Mouse (Mus musculus): Measurements from ENCODE around the gene Gm45799. TPM values are rescaled to one million over a fixed set of nuclear protein-coding genes. Genes with fewer than 3 reads are reported as not detected.

The Gm45799 gene
- polyA plus RNA-seq, 1 experiment from 2014 or later: 35.8 TPM

GRCm38 (mm10) chr7:105638776-105639175 lies 1.6 kb upstream of the Gm45799 start:
- DNase-seq (ENCODE audit: low spot score): no peak

DNA sequence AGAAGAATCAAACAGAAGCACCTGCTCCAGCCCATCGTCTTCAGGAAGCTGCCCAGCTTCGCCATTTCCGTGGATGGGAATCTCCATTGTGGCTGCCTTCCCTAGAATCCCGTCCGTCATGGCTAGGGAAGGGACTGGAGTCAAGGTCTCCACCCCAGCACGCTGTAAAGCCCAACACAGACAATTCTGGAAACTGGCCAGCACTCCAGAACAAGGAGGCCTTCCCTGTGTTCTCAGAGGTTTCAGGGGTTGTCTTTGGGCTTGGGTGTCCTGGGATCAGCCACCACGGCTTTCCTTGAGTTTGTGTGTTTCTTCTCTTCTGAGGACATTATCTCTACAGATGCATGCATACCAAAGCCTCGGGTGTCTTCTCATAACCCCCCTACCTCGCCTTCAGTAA lies 1.0 kb upstream of the Gm45799 start:
- DNase-seq (ENCODE audit: low spot score) (no peak), ATAC-seq (replicated peaks; ENCODE audit: low FRiP score, low read depth) (no peak)
- H3K9me3 ChIP-seq (replicated peaks; ENCODE audit: low read length): no peaks in the 10 kb centered on the region
- H3K4me2 ChIP-seq (ENCODE audit: low read length): peak overlapping the region; percentile 79
- WGBS: 60% methylated on average over 9 of the region's 9 CpGs
- TF ChIP-seq CTCF (IDR thresholded peaks at IDR 0.05; ENCODE audit: low read depth): no peak
- H3K27ac ChIP-seq: no peak overlapping the region
- H3K9ac ChIP-seq (ENCODE audit: low read depth, low read length): peak overlapping the region; percentile 77; the same call in 1 of the 2 replicates
- peak overlapping the region; percentile 57 for H3K4me3 ChIP-seq (replicated peaks; ENCODE audit: low read depth, low read length)
- H3K36me3 ChIP-seq (ENCODE audit: insufficient read depth, low read length): peaks cover 24% of the 10 kb centered on the region; the same call in 1 of the 2 replicates
- no peaks in the 10 kb centered on the region for H3K27me3 ChIP-seq (ENCODE audit: insufficient read depth, low read length)
- H3K4me1 ChIP-seq (replicated peaks; ENCODE audit: insufficient read depth, low read length): peaks cover 15% of the 10 kb centered on the region

More at GRCm38 (mm10) chr7:105638776-105639175, 1.6 kb upstream of the Gm45799 start:
- H3K9ac ChIP-seq (ENCODE audit: low read depth, low read length): no peak overlapping the region
- H3K4me3 ChIP-seq (replicated peaks; ENCODE audit: low read depth, low read length): no peak overlapping the region
- H3K27ac ChIP-seq: no peak overlapping the region
- H3K36me3 ChIP-seq (ENCODE audit: insufficient read depth, low read length): peaks cover 24% of the 10 kb centered on the region; the same call in 1 of the 2 replicates
- H3K9me3 ChIP-seq (replicated peaks; ENCODE audit: low read length): no peaks in the 10 kb centered on the region
- 91% methylated on average over 6 of the region's 6 CpGs for whole genome bisulfite sequencing
- H3K27me3 ChIP-seq (ENCODE audit: insufficient read depth, low read length): no peaks in the 10 kb centered on the region
- no peak for TF ChIP-seq CTCF (IDR thresholded peaks at IDR 0.05; ENCODE audit: low read depth)
- no peak overlapping the region for H3K4me2 ChIP-seq (ENCODE audit: low read length)
- ATAC-seq (replicated peaks; ENCODE audit: low FRiP score, low read depth): no peak
- peaks cover 15% of the 10 kb centered on the region for H3K4me1 ChIP-seq (replicated peaks; ENCODE audit: insufficient read depth, low read length)

GRCm38 (mm10) chr7:105639756-105640155 lies 596 bp upstream of the Gm45799 start, which contains the start of gene Timm10b:
Gene Timm10b, plus strand, starts transcription at chr7:105640056.
- WGBS: 4% methylated on average over 2 of the region's 2 CpGs
- peak within 1 kb of the TSS; percentile 79 for H3K4me2 ChIP-seq (ENCODE audit: low read length)
- H3K27ac ChIP-seq: peak within 1 kb of the TSS; percentile 83
- H3K36me3 ChIP-seq (ENCODE audit: insufficient read depth, low read length): peaks cover 24% of the 10 kb centered on the region; the same call in 1 of the 2 replicates
- no peak for DNase-seq (ENCODE audit: low spot score)
- peaks cover 15% of the 10 kb centered on the region for H3K4me1 ChIP-seq (replicated peaks; ENCODE audit: insufficient read depth, low read length)
- peak within 1 kb of the TSS; percentile 57 for H3K4me3 ChIP-seq (replicated peaks; ENCODE audit: low read depth, low read length)
- H3K27me3 ChIP-seq (ENCODE audit: insufficient read depth, low read length): no peaks in the 10 kb centered on the region
- peak within 1 kb of the TSS; percentile 77 for H3K9ac ChIP-seq (ENCODE audit: low read depth, low read length)
- no peaks in the 10 kb centered on the region for H3K9me3 ChIP-seq (replicated peaks; ENCODE audit: low read length)
- TF ChIP-seq CTCF (IDR thresholded peaks at IDR 0.05; ENCODE audit: low read depth): no peak
- no peak for ATAC-seq (replicated peaks; ENCODE audit: low FRiP score, low read depth)

DNA sequence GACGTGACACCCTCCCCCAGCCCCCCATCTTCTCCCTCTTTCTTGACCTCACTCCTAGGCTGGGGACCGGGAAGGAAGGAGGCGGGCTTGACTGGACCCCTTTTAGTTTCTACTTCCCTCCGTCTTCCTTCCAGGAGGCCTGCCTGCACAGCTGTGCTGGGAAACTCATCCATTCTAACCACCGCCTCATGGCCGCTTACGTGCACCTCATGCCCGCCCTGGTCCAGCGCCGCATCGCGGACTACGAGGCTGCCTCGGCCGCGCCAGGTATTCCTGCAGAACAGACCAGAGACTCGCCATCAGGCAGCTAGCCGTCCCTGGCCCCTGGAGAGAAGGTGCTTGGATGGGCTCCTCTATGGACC lies 523 bp downstream of the Gm45799 start:
- TF ChIP-seq CTCF (IDR thresholded peaks at IDR 0.05; ENCODE audit: low read depth): no peak
- Histone ChIP-seq H3K4me3 (replicated peaks; ENCODE audit: low read depth, low read length) (peak overlapping the region; percentile 57), H3K4me1 (replicated peaks; ENCODE audit: insufficient read depth, low read length) (peaks cover 15% of the 10 kb centered on the region), H3K27ac (peak overlapping the region; percentile 83), H3K27me3 (ENCODE audit: insufficient read depth, low read length) (no peaks in the 10 kb centered on the region), H3K9ac (ENCODE audit: low read depth, low read length) (peak overlapping the region; percentile 66), H3K4me2 (ENCODE audit: low read length) (peak overlapping the region; percentile 79), H3K9me3 (replicated peaks; ENCODE audit: low read length) (no peaks in the 10 kb centered on the region), H3K36me3 (ENCODE audit: insufficient read depth, low read length) (peaks cover 28% of the 10 kb centered on the region; the same call in 1 of the 2 replicates)
- ATAC-seq (replicated peaks; ENCODE audit: low FRiP score, low read depth): no peak; the same call in 1 of the 2 replicates
- no peak for DNase-seq (ENCODE audit: low spot score)
- WGBS: under 1% methylated on average over 18 of the region's 18 CpGs

GRCm38 (mm10) chr7:105641936-105642335 lies 1.6 kb downstream of the Gm45799 start:
- Histone ChIP-seq H3K36me3 (ENCODE audit: insufficient read depth, low read length) (peaks cover 18% of the 10 kb centered on the region; the same call in 1 of the 2 replicates), H3K4me2 (ENCODE audit: low read length) (peak overlapping the region; percentile 79), H3K9ac (ENCODE audit: low read depth, low read length) (0 out of 2 replicates have a peak overlapping the region, but pooled peaks have one; percentile 66), H3K9me3 (replicated peaks; ENCODE audit: low read length) (no peaks in the 10 kb centered on the region), H3K27me3 (ENCODE audit: insufficient read depth, low read length) (no peaks in the 10 kb centered on the region), H3K4me1 (replicated peaks; ENCODE audit: insufficient read depth, low read length) (peaks cover 15% of the 10 kb centered on the region), H3K4me3 (replicated peaks; ENCODE audit: low read depth, low read length) (no peak overlapping the region), H3K27ac (peak overlapping the region; percentile 83)
- DNase-seq (ENCODE audit: low spot score) (no peak), ATAC-seq (replicated peaks; ENCODE audit: low FRiP score, low read depth) (no peak)
- no peak for TF ChIP-seq CTCF (IDR thresholded peaks at IDR 0.05; ENCODE audit: low read depth)
- 47% methylated on average over 3 of the region's 3 CpGs for WGBS

DNA sequence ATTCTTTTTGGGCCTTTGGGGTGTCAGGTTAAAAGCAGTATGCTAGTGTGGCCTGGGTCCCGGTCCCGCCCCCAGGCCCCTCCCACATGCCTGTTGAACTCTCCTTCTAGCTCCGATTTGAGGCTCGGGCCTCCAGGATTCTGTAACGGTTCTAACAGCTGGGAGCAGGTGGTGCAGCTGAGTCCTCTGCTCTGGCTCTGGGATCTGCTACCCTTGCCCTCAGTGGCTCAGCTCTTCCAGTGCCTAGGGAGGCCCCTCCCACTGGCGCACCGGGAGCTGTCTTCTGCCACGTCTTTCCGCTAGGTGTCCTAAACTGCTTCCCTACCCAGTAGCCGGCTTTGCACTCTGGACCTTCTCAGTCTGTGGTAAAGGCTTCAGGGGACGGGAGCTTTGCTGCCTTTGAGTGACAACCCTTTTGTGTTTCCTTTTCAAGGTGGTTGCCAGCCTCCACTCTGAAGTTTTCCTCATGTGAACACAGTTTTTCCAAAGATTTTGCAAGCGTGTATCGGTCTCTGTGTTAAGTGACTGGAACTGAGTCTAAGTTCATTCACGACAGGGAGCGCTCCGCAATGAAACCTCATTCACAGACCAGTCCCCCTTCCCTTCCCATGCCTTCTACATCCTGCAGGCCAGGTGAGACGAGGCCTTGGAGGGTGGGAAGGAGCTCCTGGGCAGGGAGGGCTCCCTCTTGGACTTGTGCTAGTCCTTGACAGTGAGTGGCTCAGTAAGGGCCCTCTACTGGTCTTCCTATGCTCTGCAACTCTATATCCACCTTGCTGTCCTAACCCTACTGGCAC lies 10.5 kb downstream of the Gm45799 start, which contains the start of gene Dnhd1:
Dnhd1 (plus strand) TSS at position 189 of the 797 bp plus-strand sequence.
- no peaks in the 10 kb centered on the region for H3K27me3 ChIP-seq (ENCODE audit: insufficient read depth, low read length)
- peak; percentile 90 for DNase-seq (ENCODE audit: low spot score)
- no peaks in the 10 kb centered on the region for H3K9me3 ChIP-seq (replicated peaks; ENCODE audit: low read length)
- 1% methylated on average over 17 of the region's 17 CpGs for WGBS
- H3K4me3 ChIP-seq (replicated peaks; ENCODE audit: low read depth, low read length): peak within 1 kb of the TSS; percentile 34
- peak within 1 kb of the TSS; percentile 32; the same call in 1 of the 2 replicates for H3K9ac ChIP-seq (ENCODE audit: low read depth, low read length)
- H3K4me1 ChIP-seq (replicated peaks; ENCODE audit: insufficient read depth, low read length): 0 out of 2 replicates have a peak, but pooled peaks cover 4% of the 10 kb centered on the region
- H3K4me2 ChIP-seq (ENCODE audit: low read length): peak within 1 kb of the TSS; percentile 66
- peak within 1 kb of the TSS; percentile 51 for H3K27ac ChIP-seq
- TF ChIP-seq CTCF (IDR thresholded peaks at IDR 0.05; ENCODE audit: low read depth): peak; percentile 61
- no peaks in the 10 kb centered on the region for H3K36me3 ChIP-seq (ENCODE audit: insufficient read depth, low read length)
- peak; percentile 95 for ATAC-seq (replicated peaks; ENCODE audit: low FRiP score, low read depth)

Data from kidney, postnatal 0 days (tissue).